Mouse (Mus musculus): ENCODE measurements around the gene Selenom.

Gene Selenom

GRCm38 (mm10) chr11:3530731-3531130 lies 16.2 kb downstream of the Selenom start:
- DNase-seq (ENCODE audit: low spot score in 2 of 2): no peak

- DNase-seq (ENCODE audit: low spot score in 2 of 2): no peak
Measured at GRCm38 (mm10) chr11:3531634-3532033, 17.1 kb downstream of the Selenom start.

DNA sequence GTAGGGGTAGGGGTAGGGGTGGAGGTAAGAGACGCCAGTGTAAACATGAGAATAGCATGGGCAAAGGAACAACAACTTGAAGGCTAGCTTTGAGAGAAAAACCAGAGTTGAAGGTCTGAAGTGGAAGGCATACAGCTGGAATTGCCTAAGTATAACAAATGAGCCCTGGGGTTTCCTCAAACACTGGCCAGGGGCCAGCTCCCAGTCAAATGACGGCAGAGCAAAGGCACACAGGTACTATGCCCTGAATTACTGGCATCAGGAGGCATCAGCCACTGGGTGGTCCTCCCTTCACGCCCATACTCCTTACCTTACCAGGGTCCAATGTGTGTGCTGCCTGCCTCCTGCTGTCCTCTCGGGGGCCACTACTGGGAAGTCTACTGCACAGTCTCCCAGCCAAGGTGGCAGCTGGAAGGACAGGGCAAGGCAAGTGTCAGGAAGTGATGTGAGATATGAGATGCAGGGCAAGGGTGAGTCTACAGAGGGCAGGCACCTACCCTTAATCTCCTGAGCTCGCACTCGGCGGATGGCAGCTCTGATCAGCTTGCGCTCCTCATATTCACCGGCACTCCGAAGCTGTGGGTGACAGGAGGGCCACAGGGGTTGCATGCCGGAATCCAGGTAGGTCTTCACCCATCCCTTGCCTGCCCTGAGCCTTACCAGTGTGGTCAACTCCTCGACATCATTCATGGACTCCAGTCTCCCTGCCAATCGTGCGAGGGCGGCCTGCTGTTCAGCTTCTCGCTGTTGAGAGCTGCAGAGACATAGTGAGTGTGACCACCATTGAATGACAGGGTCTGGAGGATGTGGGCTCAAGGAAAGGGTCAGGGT lies 17.8 kb downstream of the Selenom start:
- no peak for DNase-seq (ENCODE audit: low spot score in 2 of 2)

GRCm38 (mm10) chr11:3533406-3533932 lies 19.0 kb downstream of the Selenom start:
- no peak for DNase-seq (ENCODE audit: low spot score in 2 of 2)

DNA sequence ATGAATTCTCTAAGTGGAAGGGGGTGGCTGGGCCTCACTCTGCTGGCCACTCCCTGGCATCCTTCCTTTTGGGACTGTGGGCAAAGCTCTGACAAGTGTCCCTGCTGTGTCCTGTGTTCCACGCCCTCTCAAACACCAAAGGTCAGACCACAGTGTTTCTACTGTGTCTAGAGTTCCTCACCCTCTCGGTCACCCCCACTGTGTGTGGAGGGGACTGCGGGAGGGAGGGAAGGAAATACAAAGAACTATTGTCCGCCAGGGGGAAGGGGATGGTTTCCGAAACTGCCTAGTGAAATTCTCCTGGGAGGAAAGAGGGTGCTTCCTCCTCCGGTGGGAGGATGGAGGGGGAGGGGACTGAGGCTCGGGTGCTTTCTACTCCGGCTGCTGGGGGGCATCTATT lies 20.5 kb downstream of the Selenom start:
- DNase-seq (ENCODE audit: low spot score in 2 of 2): no peak

GRCm38 (mm10) chr11:3535406-3535986 lies 21.0 kb downstream of the Selenom start:
- DNase-seq (ENCODE audit: low spot score in 2 of 2): peak; percentile 83 to 93

- DNase-seq (ENCODE audit: low spot score in 2 of 2): peak; percentile 11 to 18
Measured at GRCm38 (mm10) chr11:3536082-3536481, 21.6 kb downstream of the Selenom start.

GRCm38 (mm10) chr11:3536745-3537333 lies 22.4 kb downstream of the Selenom start:
- DNase-seq (ENCODE audit: low spot score in 2 of 2): peak in 1 of 2 experiments; percentile 11

- no peak for DNase-seq (ENCODE audit: low spot score in 2 of 2)
Measured at GRCm38 (mm10) chr11:3537711-3538110, 23.2 kb downstream of the Selenom start.

DNA sequence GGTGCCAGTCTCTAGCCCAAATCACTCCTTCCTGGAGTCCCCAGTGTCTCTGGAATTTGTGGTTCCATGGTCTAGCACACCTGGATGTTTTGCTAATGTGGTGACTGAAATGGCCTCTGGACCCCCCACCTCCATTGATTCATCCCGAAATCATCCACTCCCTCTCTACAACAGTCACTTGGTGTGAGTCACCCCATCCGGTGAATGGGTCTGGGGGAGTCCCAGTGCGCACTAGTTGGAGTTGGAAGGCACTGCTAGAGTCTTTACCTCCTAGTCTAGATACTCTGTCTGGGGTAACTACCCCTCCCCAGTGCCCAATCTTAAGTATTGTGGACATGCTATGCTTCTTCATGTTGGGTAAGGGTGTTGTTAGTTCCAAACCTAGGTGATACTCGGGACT lies 23.9 kb downstream of the Selenom start:
- peak in 1 of 2 experiments; percentile 9 for DNase-seq (ENCODE audit: low spot score in 2 of 2)

DNA sequence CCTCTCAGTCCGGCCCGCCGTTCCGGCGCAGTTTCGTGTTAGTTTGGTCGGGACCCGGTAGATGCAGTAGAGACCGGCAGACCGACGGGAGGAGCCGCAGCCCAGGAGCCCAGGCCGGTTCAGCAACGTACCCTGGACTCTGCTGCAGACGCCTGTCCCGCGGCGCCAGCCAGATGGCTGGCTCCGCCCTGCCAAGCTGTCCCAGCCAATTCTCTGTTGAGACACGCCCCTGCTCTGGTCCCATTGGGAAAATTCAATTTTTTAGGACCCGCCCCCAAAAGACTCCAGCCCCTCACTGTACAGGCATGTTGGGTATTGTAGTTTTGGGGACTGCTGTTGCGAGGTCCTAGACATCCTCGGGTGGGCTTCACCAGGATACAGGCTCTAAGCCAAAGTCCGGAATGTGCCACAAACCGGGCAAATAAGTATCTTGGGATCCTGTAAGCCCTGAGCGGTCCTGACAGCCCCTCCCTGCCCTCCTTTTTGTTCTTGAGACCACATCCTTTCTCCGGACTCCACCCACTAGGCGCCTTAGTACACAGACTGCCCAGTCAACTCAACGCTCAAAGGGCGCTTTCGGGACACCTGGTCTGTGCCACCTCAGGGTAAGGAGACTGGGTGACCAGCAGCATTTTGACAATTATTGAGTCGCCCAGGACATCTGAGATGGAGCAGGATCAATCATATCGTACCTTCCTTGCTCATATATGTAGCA lies 24.8 kb downstream of the Selenom start:
- DNase-seq (ENCODE audit: low spot score in 2 of 2): peak; percentile 59 to 79

GRCm38 (mm10) chr11:3539826-3540196 lies 25.3 kb downstream of the Selenom start:
- no peak for DNase-seq (ENCODE audit: low spot score in 2 of 2)

DNA sequence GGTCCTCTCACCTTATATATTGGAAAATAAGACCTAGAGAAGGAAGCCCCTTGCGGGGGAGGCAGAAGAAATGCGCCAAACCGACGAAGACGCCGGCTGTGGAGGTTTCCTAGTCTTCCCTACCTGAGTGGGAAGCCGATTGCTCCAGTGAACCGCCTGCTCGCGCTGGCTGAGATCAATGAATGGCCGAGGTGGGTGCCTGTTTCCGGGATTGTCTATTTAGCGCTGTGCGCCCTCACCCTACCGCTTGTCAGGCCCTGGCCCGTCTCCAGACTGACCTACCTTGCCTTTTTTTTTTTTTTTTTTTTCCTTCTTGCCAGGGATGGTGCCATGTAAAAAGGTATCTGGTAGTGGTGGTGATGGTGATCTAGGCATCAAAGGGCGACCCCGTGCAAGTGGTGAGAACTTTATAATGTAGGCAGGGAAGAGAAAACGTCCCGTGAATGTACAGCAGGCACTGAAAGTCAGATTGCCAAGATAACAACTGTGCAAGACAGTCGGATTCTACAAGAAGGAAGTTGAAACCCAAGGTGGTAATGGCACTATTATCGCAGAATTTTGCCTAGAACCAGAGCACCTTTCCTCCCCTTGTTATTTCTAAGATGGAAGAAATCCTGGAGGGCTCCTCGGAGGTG lies 26.1 kb downstream of the Selenom start, which contains the start of gene Smtn:
Gene Smtn, minus strand, starts transcription at position 162 of the 635 bp plus-strand sequence.
- peak in 1 of 2 experiments; percentile 12 for DNase-seq (ENCODE audit: low spot score in 2 of 2)

DNA sequence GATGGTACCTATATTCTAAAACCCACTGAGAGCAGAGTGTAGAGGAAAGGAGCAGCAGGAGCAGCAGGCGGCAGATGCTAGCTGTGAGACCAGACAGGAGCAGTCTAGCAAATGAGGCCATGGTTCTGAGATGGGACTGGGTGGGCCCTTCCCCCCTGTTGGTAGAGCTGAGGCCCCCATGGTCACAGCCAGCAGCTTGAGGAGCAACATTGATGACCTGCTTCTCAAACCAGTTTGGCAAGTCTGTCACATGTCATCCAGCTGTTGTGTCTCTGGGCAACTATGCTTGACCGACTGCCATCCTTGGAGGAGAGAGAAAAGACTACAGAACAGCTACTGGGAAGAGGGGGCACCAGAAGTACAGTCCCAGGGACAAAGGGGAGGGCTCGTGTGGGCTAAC lies 27.4 kb downstream of the Selenom start:
- no peak for DNase-seq (ENCODE audit: low spot score in 2 of 2)

DNA sequence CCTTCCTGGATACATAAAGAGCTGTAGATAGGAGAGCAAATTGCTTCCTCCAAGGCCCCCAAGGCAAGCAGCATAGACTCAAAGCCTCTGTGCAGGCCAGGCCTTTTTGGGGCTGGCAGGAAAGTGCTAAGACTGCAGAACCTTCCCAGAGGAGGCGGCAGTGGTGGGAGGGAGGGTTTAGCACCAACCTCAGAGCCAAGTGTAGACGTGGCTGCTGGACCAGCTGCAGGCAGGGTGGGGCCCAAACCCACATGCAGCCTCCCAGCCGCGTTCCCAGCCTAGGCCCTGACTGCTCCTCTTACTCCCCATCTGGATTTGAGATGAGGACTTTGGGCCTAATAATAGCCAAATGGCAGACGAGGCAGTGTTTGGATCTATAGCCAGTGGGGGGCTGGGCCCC lies 28.5 kb downstream of the Selenom start:
- no peak for DNase-seq (ENCODE audit: low spot score in 2 of 2)

- DNase-seq (ENCODE audit: low spot score in 2 of 2): no peak
Measured at GRCm38 (mm10) chr11:3544409-3544808, 29.9 kb downstream of the Selenom start.

GRCm38 (mm10) chr11:3545531-3546241 lies 31.2 kb downstream of the Selenom start:
- no peak for DNase-seq (ENCODE audit: low spot score in 2 of 2)

DNA sequence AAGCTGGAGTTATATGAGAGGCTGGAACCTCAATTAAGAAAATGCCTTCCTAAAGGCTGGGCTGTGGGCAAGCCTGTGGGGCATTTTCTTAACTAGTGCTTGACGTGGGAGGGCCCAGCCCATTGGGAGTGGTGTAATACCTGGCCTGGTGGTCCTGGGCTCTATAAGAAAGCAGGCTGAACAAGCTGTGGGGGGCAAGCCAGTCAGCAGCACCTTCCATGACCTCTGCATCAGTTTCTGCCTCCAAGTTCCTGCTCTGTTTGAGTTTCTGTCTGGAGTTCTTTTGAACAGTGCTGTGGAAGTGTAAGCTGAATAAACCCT lies 31.7 kb downstream of the Selenom start:
- no peak for DNase-seq (ENCODE audit: low spot score in 2 of 2)

GRCm38 (mm10) chr11:3547047-3547446 lies 32.6 kb downstream of the Selenom start:
- no peak for DNase-seq (ENCODE audit: low spot score in 2 of 2)

GRCm38 (mm10) chr11:3547969-3548368 lies 33.5 kb downstream of the Selenom start:
- DNase-seq (ENCODE audit: low spot score in 2 of 2): no peak
